Mouse (Mus musculus) embryonic facial prominence, embryonic 14.5 days (tissue): ENCODE measurements around the gene Olfr801. TPM values are rescaled to one million over a fixed set of nuclear protein-coding genes. Genes with fewer than 3 reads are reported as not detected.

Experiments
- ATAC-seq: fragments of 200-750 bp; cut with Nextera tagmentation; 2 replicates; pipeline ENCODE4 v1.8.0; 2017; ENCODE audit warnings: low read depth, moderate number of reproducible peaks, moderate TSS enrichment
- DNase-seq: peaks from one replicate; pipeline ENCODE4 v3.0.0-alpha.2; 2015; ENCODE audit warnings: low spot score
- H3K27ac ChIP-seq: fragments of 300-500 bp; sonication (generic); replicated peaks from 2 replicates; pipeline ENCODE4 v1.5.1; 2014; ENCODE audit warnings: low read depth, mild to moderate bottlenecking, low read length, moderate library complexity
- H3K27me3 ChIP-seq: fragments of 300-500 bp; sonication (generic); replicated peaks from 2 replicates; pipeline ENCODE4 v1.6.1; 2014; ENCODE audit warnings: low read length; ENCODE audit not compliant: control insufficient read depth, insufficient read depth
- H3K36me3 ChIP-seq: fragments of 300-500 bp; sonication (generic); 2 replicates; pipeline ENCODE4 v1.6.1; 2014; ENCODE audit warnings: low read length, mixed read lengths; ENCODE audit not compliant: control insufficient read depth, insufficient read depth
- H3K4me1 ChIP-seq: fragments of 300-500 bp; sonication (generic); 2 replicates; pipeline ENCODE4 v1.6.1; 2014; ENCODE audit warnings: antibody characterized with exemption, low read length; ENCODE audit not compliant: control insufficient read depth, insufficient read depth
- H3K4me2 ChIP-seq: fragments of 300-500 bp; sonication (generic); 2 replicates; pipeline ENCODE4 v1.6.1; 2014; ENCODE audit warnings: low read depth, mild to moderate bottlenecking, low read length, moderate library complexity, mixed read lengths
- H3K4me3 ChIP-seq: fragments of 300-500 bp; sonication (generic); 2 replicates; pipeline ENCODE4 v1.5.1; 2014; ENCODE audit warnings: low read depth, mild to moderate bottlenecking, low read length
- H3K9ac ChIP-seq: fragments of 300-500 bp; sonication (generic); 2 replicates; pipeline ENCODE4 v1.6.1; 2014; ENCODE audit warnings: low read depth, mild to moderate bottlenecking, low read length, moderate library complexity, mixed read lengths
- H3K9me3 ChIP-seq: fragments of 300-500 bp; sonication (generic); 2 replicates; pipeline ENCODE4 v1.6.1; 2016; ENCODE audit warnings: low read length; ENCODE audit not compliant: control insufficient read depth
- WGBS: fragments of 180-500 bp; shearing (Covaris S2); extraction: QIAGEN DNeasy Blood & Tissue Kit; methylation state at CpG from one replicate; pipeline ENCODE4 v1.1.7; 2014; 5-methylcytosine and 5-hydroxymethylcytosine counted together
- polyA plus RNA-seq: library from polyadenylated mRNA; unstranded; fragments of >200 nt; fragmentation: Nextera tagmentation; extraction: Ambion mirVana; gene quantifications from 2 replicates; pipeline ENCODE4 v1.2.1, GENCODE M21; 2014

Gene Olfr801
- polyA plus RNA-seq = not detected in 2 replicates

- no peak within 1 kb of the TSS for H3K4me3 ChIP-seq
- ATAC-seq = no peak
- H3K9ac ChIP-seq = no peak within 1 kb of the TSS
- H3K4me2 ChIP-seq = no peak within 1 kb of the TSS
- no peaks in the 10 kb centered on the region for H3K36me3 ChIP-seq
- H3K9me3 ChIP-seq = no peaks in the 10 kb centered on the region
- H3K27me3 ChIP-seq = no peaks in the 10 kb centered on the region
- H3K27ac ChIP-seq = no peak within 1 kb of the TSS
- 76% methylated on average over 1 of the region's 1 CpGs for WGBS
- DNase-seq = no peak
- H3K4me1 ChIP-seq = no peaks in the 10 kb centered on the region
These were observed at the start of gene Olfr801 for GRCm38 (mm10) chr10:129673765-129674164. Olfr801 (minus strand) TSS chr10:129673865.

DNA sequence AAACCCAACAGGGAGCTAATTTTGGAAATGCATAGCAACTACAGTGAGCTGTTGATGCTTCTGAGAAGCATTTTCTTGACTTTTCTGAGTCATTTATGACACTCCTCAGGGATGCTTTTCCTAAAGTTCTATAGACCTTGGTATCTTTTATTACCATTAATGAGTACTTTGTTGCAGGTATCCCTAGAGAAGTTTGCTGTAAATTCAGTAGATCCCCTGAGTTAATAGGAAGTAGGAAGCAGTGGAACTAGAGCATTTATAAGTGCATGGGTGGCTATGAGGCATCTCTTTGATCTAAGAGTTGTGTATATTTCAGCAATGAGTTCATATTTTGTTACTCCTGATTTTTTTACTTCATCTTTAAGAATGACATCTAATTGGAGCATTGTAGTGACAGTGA, 29.2 kb upstream of the Olfr801 start, which contains the start of gene Olfr804:
Gene Olfr804 (plus strand): TSS at position 301 of the 400 bp plus-strand sequence.
- no peak for DNase-seq
- no peaks in the 10 kb centered on the region for H3K36me3 ChIP-seq
- H3K27me3 ChIP-seq = no peaks in the 10 kb centered on the region
- no peaks in the 10 kb centered on the region for H3K9me3 ChIP-seq
- no peak for ATAC-seq
- no peak within 1 kb of the TSS for H3K4me2 ChIP-seq
- no peaks in the 10 kb centered on the region for H3K4me1 ChIP-seq
- H3K27ac ChIP-seq = no peak within 1 kb of the TSS
- no peak within 1 kb of the TSS for H3K9ac ChIP-seq
- H3K4me3 ChIP-seq = no peak within 1 kb of the TSS

DNA sequence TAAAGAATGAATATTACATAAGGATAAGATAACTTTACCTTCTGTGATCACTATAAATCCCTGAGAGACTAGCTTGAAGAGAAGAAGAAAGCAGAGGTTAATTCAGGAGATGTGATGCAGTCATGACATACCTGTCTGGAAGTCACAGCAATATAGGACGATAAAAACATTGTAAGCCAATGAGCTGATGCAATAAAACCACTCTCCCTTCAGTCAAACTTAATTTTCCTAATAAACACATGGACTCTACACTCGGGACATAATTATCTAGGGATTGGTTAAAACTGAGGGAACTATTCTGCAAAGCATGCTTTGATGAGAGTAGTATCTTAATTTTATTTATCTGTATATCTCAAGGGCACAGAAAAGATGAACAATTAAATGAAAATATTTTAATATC, 20.5 kb upstream of the Olfr801 start, which contains the start of gene Olfr803:
Gene Olfr803 (minus strand): TSS at position 101 of the 400 bp plus-strand sequence.
- H3K9ac ChIP-seq = no peak within 1 kb of the TSS
- H3K4me3 ChIP-seq = no peak within 1 kb of the TSS
- H3K27ac ChIP-seq = no peak within 1 kb of the TSS
- no peak within 1 kb of the TSS for H3K4me2 ChIP-seq
- DNase-seq (no peak), ATAC-seq (no peak)
- no peaks in the 10 kb centered on the region for H3K27me3 ChIP-seq
- WGBS = 70% methylated on average over 2 of the region's 2 CpGs
- H3K9me3 ChIP-seq = no peaks in the 10 kb centered on the region
- H3K36me3 ChIP-seq = no peaks in the 10 kb centered on the region
- H3K4me1 ChIP-seq = no peaks in the 10 kb centered on the region

DNA sequence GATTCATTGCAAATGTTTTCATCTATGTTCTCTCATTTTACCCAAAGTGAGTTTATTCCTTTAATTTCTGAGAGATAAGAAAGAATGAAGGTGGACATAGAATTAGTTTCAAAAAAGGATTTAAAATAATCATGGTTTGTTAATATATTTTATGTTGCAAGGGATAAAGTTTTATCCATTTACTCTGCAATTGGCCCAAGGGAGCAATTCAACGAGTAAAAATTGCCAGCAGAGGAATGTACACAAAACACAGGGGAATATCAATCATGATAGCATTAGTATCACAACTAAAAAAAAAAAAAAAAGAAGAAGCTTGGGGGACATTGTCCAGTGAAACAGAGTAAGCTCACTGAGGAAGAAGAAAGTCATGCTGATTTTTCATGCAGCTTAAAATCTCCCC, 14.4 kb upstream of the Olfr801 start, which contains the start of gene Olfr802:
Gene Olfr802 (minus strand): TSS at position 101 of the 400 bp plus-strand sequence.
- no peak within 1 kb of the TSS for H3K4me2 ChIP-seq
- no peaks in the 10 kb centered on the region for H3K36me3 ChIP-seq
- no peaks in the 10 kb centered on the region for H3K9me3 ChIP-seq
- WGBS = 55% methylated on average over 1 of the region's 1 CpGs
- ATAC-seq (no peak), DNase-seq (no peak)
- H3K9ac ChIP-seq = no peak within 1 kb of the TSS
- no peaks in the 10 kb centered on the region for H3K27me3 ChIP-seq
- no peaks in the 10 kb centered on the region for H3K4me1 ChIP-seq
- no peak within 1 kb of the TSS for H3K27ac ChIP-seq
- H3K4me3 ChIP-seq = no peak within 1 kb of the TSS

GRCm38 (mm10) chr10:129657394-129657793, 16.3 kb downstream of the Olfr801 start, which contains the start of gene Olfr800:
Olfr800 (plus strand) TSS chr10:129657694.
- Histone ChIP-seq H3K9me3 (no peaks in the 10 kb centered on the region), H3K36me3 (no peaks in the 10 kb centered on the region), H3K4me3 (no peak within 1 kb of the TSS), H3K27ac (no peak within 1 kb of the TSS), H3K4me2 (no peak within 1 kb of the TSS), H3K9ac (no peak within 1 kb of the TSS), H3K4me1 (no peaks in the 10 kb centered on the region), H3K27me3 (no peaks in the 10 kb centered on the region)
- ATAC-seq (no peak), DNase-seq (no peak)

DNA sequence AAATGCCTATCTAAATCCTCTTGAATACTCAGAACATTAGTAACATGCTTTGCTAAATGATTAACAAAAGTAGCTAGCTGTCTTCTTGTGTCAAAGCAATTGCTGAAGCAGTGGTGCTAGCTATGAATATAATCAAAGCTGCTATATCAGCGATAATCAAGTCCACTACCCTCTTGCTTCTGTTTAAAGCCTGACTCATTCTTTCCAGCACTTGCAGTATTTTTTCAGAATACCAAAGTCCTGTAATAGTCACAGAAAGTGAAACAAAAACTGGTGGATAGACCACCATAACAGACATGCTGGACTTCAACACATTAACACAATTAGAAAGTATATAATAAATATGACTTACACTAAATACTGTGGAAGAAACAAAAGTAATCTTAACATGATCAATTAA, 21.9 kb downstream of the Olfr801 start:
- Histone ChIP-seq H3K4me3 (no peak overlapping the region), H3K27me3 (no peaks in the 10 kb centered on the region), H3K27ac (no peak overlapping the region), H3K4me2 (no peak overlapping the region), H3K9me3 (no peaks in the 10 kb centered on the region), H3K4me1 (no peaks in the 10 kb centered on the region), H3K36me3 (no peaks in the 10 kb centered on the region), H3K9ac (no peak overlapping the region)
- DNase-seq (no peak), ATAC-seq (no peak)
- 89% methylated on average over 1 of the region's 1 CpGs for WGBS

DNA sequence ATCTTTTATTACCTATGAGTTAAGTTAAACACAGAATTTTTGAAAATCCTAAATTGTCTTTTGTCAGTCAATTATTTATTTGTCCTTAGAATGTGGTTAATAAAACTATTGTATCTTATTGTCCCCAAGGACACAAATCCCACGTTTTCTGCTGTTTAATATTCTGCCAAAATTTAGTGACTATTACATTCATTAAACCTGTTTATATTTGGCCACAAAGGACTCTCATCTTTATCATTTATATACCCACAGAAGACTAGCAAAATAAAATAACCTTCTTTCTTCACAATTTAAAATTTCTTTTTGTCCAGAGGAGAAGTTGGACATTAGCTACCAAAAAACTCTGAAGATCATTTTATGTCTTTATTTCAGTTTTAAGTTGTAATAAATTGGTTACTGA, 36.5 kb downstream of the Olfr801 start, which contains the start of gene Olfr799:
Gene Olfr799 (plus strand): TSS at position 301 of the 400 bp plus-strand sequence.
- no peaks in the 10 kb centered on the region for H3K4me1 ChIP-seq
- no peaks in the 10 kb centered on the region for H3K9me3 ChIP-seq
- H3K9ac ChIP-seq = no peak within 1 kb of the TSS
- H3K4me2 ChIP-seq = no peak within 1 kb of the TSS
- DNase-seq (no peak), ATAC-seq (no peak)
- H3K27me3 ChIP-seq = no peaks in the 10 kb centered on the region
- H3K27ac ChIP-seq = no peak within 1 kb of the TSS
- 27% methylated on average over 1 of the region's 1 CpGs for WGBS
- no peaks in the 10 kb centered on the region for H3K36me3 ChIP-seq
- no peak within 1 kb of the TSS for H3K4me3 ChIP-seq

DNA sequence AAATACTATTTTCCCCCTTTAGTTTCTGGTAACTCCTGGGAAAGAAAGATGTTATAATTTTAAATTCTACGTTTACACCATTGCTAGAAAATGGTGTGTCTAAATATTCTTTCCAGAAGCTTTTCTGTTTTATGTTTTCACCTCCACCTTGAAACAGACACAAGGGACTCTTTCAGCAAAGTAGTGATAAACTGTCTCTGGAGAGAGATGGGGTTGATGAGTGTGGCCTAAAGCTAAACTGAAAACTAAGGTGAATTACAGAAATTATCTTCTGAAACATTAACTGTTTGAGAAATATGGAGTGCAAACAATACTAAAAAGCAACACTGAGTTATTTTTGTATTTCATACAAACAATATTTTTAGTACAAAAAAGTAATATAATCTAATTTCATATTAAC, 45.8 kb downstream of the Olfr801 start, which contains the start of gene Olfr798:
Gene Olfr798 (minus strand): TSS at position 101 of the 400 bp plus-strand sequence.
- Histone ChIP-seq H3K4me1 (no peaks in the 10 kb centered on the region), H3K27ac (no peak within 1 kb of the TSS), H3K4me3 (no peak within 1 kb of the TSS), H3K9me3 (no peaks in the 10 kb centered on the region), H3K27me3 (no peaks in the 10 kb centered on the region), H3K9ac (no peak within 1 kb of the TSS), H3K36me3 (no peaks in the 10 kb centered on the region), H3K4me2 (no peak within 1 kb of the TSS)
- WGBS = 76% methylated on average over 1 of the region's 1 CpGs
- DNase-seq (no peak), ATAC-seq (no peak)

- H3K4me3 ChIP-seq = no peak overlapping the region
- H3K4me1 ChIP-seq = no peaks in the 10 kb centered on the region
- no peaks in the 10 kb centered on the region for H3K36me3 ChIP-seq
- DNase-seq (peak; percentile 1), ATAC-seq (no peak)
- H3K9ac ChIP-seq = no peak overlapping the region
- H3K4me2 ChIP-seq = no peak overlapping the region
- no peaks in the 10 kb centered on the region for H3K9me3 ChIP-seq
- H3K27me3 ChIP-seq = no peaks in the 10 kb centered on the region
- H3K27ac ChIP-seq = no peak overlapping the region
These were observed 50.4 kb downstream of the Olfr801 start for GRCm38 (mm10) chr10:129623251-129623650.
